Mouse (Mus musculus): ENCODE results near the gene Olfr578. TPM values are rescaled to one million over a fixed set of nuclear protein-coding genes. Genes with fewer than 3 reads are reported as not detected.

Gene Olfr578
- not detected in 2 replicates for polyA plus RNA-seq (2015; fragmentation: Nextera tagmentation; extraction: Ambion mirVana)

GRCm38 (mm10) chr7:102989224-102989623, at the start of gene Olfr578:
TSS of gene Olfr578 (minus strand) at chr7:102989324.
- H3K9me3 ChIP-seq (ENCODE audit: control insufficient read depth, low read length): no peaks in the 10 kb centered on the region
- no peak for DNase-seq (ENCODE audit: low spot score)
- no peak within 1 kb of the TSS for H3K9ac ChIP-seq (ENCODE audit: low read length)
- no peaks in the 10 kb centered on the region for H3K4me1 ChIP-seq (replicated peaks; ENCODE audit: control insufficient read depth, insufficient read depth)
- H3K36me3 ChIP-seq (ENCODE audit: control insufficient read depth, insufficient read depth, low read length): no peaks in the 10 kb centered on the region
- ATAC-seq (ENCODE audit: low FRiP score, low TSS enrichment): no peak
- H3K4me2 ChIP-seq (replicated peaks; ENCODE audit: low read depth): no peak within 1 kb of the TSS
- no peak within 1 kb of the TSS for H3K4me3 ChIP-seq (ENCODE audit: low read depth, low read length)
- 65% methylated on average over 3 of the region's 3 CpGs for WGBS
- no peaks in the 10 kb centered on the region for H3K27me3 ChIP-seq (ENCODE audit: control insufficient read depth, insufficient read depth, low read length)
- no peak for TF ChIP-seq EP300 (optimal IDR thresholded peaks at IDR 0.05)
- no peak for TF ChIP-seq CTCF (IDR thresholded peaks at IDR 0.05; ENCODE audit: low read depth)
- H3K27ac ChIP-seq (replicated peaks): no peak within 1 kb of the TSS

GRCm38 (mm10) chr7:103037724-103038123, 48.6 kb upstream of the Olfr578 start, which contains the start of gene Olfr582:
TSS of gene Olfr582 (plus strand) at chr7:103038024.
- ATAC-seq (ENCODE audit: low FRiP score, low TSS enrichment): no peak
- Histone ChIP-seq H3K4me1 (replicated peaks; ENCODE audit: control insufficient read depth, insufficient read depth) (no peaks in the 10 kb centered on the region), H3K27me3 (ENCODE audit: control insufficient read depth, insufficient read depth, low read length) (no peaks in the 10 kb centered on the region), H3K27ac (replicated peaks) (no peak within 1 kb of the TSS), H3K9me3 (ENCODE audit: control insufficient read depth, low read length) (no peaks in the 10 kb centered on the region), H3K4me3 (ENCODE audit: low read depth, low read length) (no peak within 1 kb of the TSS), H3K4me2 (replicated peaks; ENCODE audit: low read depth) (no peak within 1 kb of the TSS), H3K36me3 (ENCODE audit: control insufficient read depth, insufficient read depth, low read length) (no peaks in the 10 kb centered on the region), H3K9ac (ENCODE audit: low read length) (no peak within 1 kb of the TSS)
- no peak for DNase-seq (ENCODE audit: low spot score)
- TF ChIP-seq EP300 (optimal IDR thresholded peaks at IDR 0.05): no peak
- no peak for TF ChIP-seq CTCF (IDR thresholded peaks at IDR 0.05; ENCODE audit: low read depth)

- Histone ChIP-seq H3K4me2 (replicated peaks; ENCODE audit: low read depth) (no peak within 1 kb of the TSS), H3K27me3 (ENCODE audit: control insufficient read depth, insufficient read depth, low read length) (no peaks in the 10 kb centered on the region), H3K4me1 (replicated peaks; ENCODE audit: control insufficient read depth, insufficient read depth) (no peaks in the 10 kb centered on the region), H3K4me3 (ENCODE audit: low read depth, low read length) (no peak within 1 kb of the TSS), H3K9me3 (ENCODE audit: control insufficient read depth, low read length) (no peaks in the 10 kb centered on the region), H3K36me3 (ENCODE audit: control insufficient read depth, insufficient read depth, low read length) (no peaks in the 10 kb centered on the region), H3K27ac (replicated peaks) (no peak within 1 kb of the TSS), H3K9ac (ENCODE audit: low read length) (no peak within 1 kb of the TSS)
- WGBS: 77% methylated on average over 2 of the region's 2 CpGs
- no peak for TF ChIP-seq EP300 (optimal IDR thresholded peaks at IDR 0.05)
- no peak for TF ChIP-seq CTCF (IDR thresholded peaks at IDR 0.05; ENCODE audit: low read depth)
- no peak for ATAC-seq (ENCODE audit: low FRiP score, low TSS enrichment)
- DNase-seq (ENCODE audit: low spot score): no peak
Observed at GRCm38 (mm10) chr7:102975843-102976242, 13.3 kb downstream of the Olfr578 start, which contains the start of gene Olfr577. TSS of gene Olfr577 (minus strand) at chr7:102975943.

GRCm38 (mm10) chr7:102974399-102974798, 14.7 kb downstream of the Olfr578 start:
- TF ChIP-seq CTCF (IDR thresholded peaks at IDR 0.05; ENCODE audit: low read depth) (no peak), EP300 (optimal IDR thresholded peaks at IDR 0.05) (no peak)
- WGBS: 45% methylated on average over 1 of the region's 1 CpGs
- Histone ChIP-seq H3K4me3 (ENCODE audit: low read depth, low read length) (no peak overlapping the region), H3K36me3 (ENCODE audit: control insufficient read depth, insufficient read depth, low read length) (no peaks in the 10 kb centered on the region), H3K27me3 (ENCODE audit: control insufficient read depth, insufficient read depth, low read length) (no peaks in the 10 kb centered on the region), H3K27ac (replicated peaks) (no peak overlapping the region), H3K9ac (ENCODE audit: low read length) (no peak overlapping the region), H3K4me2 (replicated peaks; ENCODE audit: low read depth) (no peak overlapping the region), H3K9me3 (ENCODE audit: control insufficient read depth, low read length) (no peaks in the 10 kb centered on the region), H3K4me1 (replicated peaks; ENCODE audit: control insufficient read depth, insufficient read depth) (no peaks in the 10 kb centered on the region)
- ATAC-seq (ENCODE audit: low FRiP score, low TSS enrichment) (no peak), DNase-seq (ENCODE audit: low spot score) (no peak)

- no peaks in the 10 kb centered on the region for H3K27me3 ChIP-seq (ENCODE audit: control insufficient read depth, insufficient read depth, low read length)
- H3K4me2 ChIP-seq (replicated peaks; ENCODE audit: low read depth): no peak within 1 kb of the TSS
- ATAC-seq (ENCODE audit: low FRiP score, low TSS enrichment) (no peak), DNase-seq (ENCODE audit: low spot score) (no peak)
- H3K9ac ChIP-seq (ENCODE audit: low read length): no peak within 1 kb of the TSS
- H3K9me3 ChIP-seq (ENCODE audit: control insufficient read depth, low read length): no peaks in the 10 kb centered on the region
- H3K27ac ChIP-seq (replicated peaks): no peak within 1 kb of the TSS
- H3K36me3 ChIP-seq (ENCODE audit: control insufficient read depth, insufficient read depth, low read length): no peaks in the 10 kb centered on the region
- TF ChIP-seq EP300 (optimal IDR thresholded peaks at IDR 0.05): no peak
- TF ChIP-seq CTCF (IDR thresholded peaks at IDR 0.05; ENCODE audit: low read depth): no peak
- WGBS: 14% methylated on average over 2 of the region's 2 CpGs
- H3K4me1 ChIP-seq (replicated peaks; ENCODE audit: control insufficient read depth, insufficient read depth): no peaks in the 10 kb centered on the region
- H3K4me3 ChIP-seq (ENCODE audit: low read depth, low read length): no peak within 1 kb of the TSS
Observed at GRCm38 (mm10) chr7:102962360-102962759, 26.8 kb downstream of the Olfr578 start, which contains the start of gene Olfr576. TSS of gene Olfr576 (plus strand) at chr7:102962660.

GRCm38 (mm10) chr7:102958593-102958992, 30.5 kb downstream of the Olfr578 start, which contains the start of gene Olfr575:
TSS of gene Olfr575 (minus strand) at chr7:102958775.
- ATAC-seq (ENCODE audit: low FRiP score, low TSS enrichment): no peak
- TF ChIP-seq CTCF (IDR thresholded peaks at IDR 0.05; ENCODE audit: low read depth): no peak
- no peak for TF ChIP-seq EP300 (optimal IDR thresholded peaks at IDR 0.05)
- Histone ChIP-seq H3K4me1 (replicated peaks; ENCODE audit: control insufficient read depth, insufficient read depth) (no peaks in the 10 kb centered on the region), H3K9ac (ENCODE audit: low read length) (no peak within 1 kb of the TSS), H3K36me3 (ENCODE audit: control insufficient read depth, insufficient read depth, low read length) (no peaks in the 10 kb centered on the region), H3K9me3 (ENCODE audit: control insufficient read depth, low read length) (no peaks in the 10 kb centered on the region), H3K4me2 (replicated peaks; ENCODE audit: low read depth) (no peak within 1 kb of the TSS), H3K27me3 (ENCODE audit: control insufficient read depth, insufficient read depth, low read length) (no peaks in the 10 kb centered on the region), H3K27ac (replicated peaks) (no peak within 1 kb of the TSS), H3K4me3 (ENCODE audit: low read depth, low read length) (no peak within 1 kb of the TSS)
- DNase-seq (ENCODE audit: low spot score): no peak
- WGBS: 28% methylated on average over 1 of the region's 1 CpGs
